Mouse (Mus musculus): Measurements from ENCODE around the gene Ccnd2. TPM values are rescaled to one million over a fixed set of nuclear protein-coding genes. Genes with fewer than 3 reads are reported as not detected.

Ccnd2 gene
- polyA plus RNA-seq, 1 experiment from 2014 or later: 922 TPM

- ATAC-seq (ENCODE audit: insufficient read depth, low FRiP score, low read depth): peak; percentile 9; the same call in 1 of the 2 replicates
- H3K36me3 ChIP-seq: peaks cover 2% of the 10 kb centered on the region; the same call in 1 of the 2 replicates
- peak overlapping the region; percentile 91 for H3K4me2 ChIP-seq
- H3K9ac ChIP-seq: no peak overlapping the region
- under 1% methylated on average over 4 of the region's 4 CpGs for WGBS
- peaks cover 44% of the 10 kb centered on the region for H3K4me1 ChIP-seq
- peak overlapping the region; percentile 82; the same call in 1 of the 2 replicates for H3K4me3 ChIP-seq (replicated peaks)
- no peak overlapping the region for H3K27ac ChIP-seq
- no peaks in the 10 kb centered on the region for H3K27me3 ChIP-seq (replicated peaks)
- no peaks in the 10 kb centered on the region for H3K9me3 ChIP-seq
Measured at GRCm38 (mm10) chr6:127147665-127148064, 4.3 kb downstream of the Ccnd2 start.

DNA sequence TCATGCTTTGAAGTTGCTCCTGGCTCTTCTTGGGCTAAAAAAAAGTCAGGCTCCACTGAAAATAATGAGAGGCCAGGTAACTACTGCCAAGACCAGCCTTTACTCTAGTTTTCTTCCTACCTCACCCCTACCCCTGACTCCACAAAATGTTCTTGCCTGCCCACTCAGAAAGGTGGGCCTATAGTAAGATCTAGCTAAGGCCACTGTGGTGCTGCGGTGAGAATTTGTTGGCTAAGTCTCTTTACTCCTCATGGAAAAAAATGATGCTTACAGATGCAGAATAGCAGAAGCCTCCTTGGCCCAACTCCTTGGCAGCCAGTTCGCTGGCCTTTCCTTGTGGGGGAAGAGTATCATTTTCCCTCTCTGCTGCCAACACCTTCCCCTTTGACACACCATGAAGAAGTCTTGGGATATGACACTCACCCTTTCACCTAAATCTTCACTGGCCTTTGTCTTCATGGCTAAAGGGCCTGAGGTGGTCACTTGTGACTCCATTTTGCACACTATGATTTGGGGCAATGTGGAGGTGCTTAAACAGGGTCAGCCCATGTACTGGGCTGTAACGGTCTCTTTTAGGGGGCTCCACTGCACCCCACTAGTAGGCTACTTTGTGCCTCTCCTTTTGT is 5.6 kb downstream of the Ccnd2 start:
- 78% methylated on average over 3 of the region's 3 CpGs for WGBS
- Histone ChIP-seq H3K4me1 (peaks cover 37% of the 10 kb centered on the region), H3K4me3 (replicated peaks) (no peak overlapping the region), H3K36me3 (peaks cover 6% of the 10 kb centered on the region; the same call in 1 of the 2 replicates), H3K9me3 (no peaks in the 10 kb centered on the region), H3K27ac (0 out of 2 replicates have a peak overlapping the region, but pooled peaks have one; percentile 22), H3K9ac (no peak overlapping the region), H3K4me2 (no peak overlapping the region), H3K27me3 (replicated peaks) (no peaks in the 10 kb centered on the region)
- ATAC-seq (ENCODE audit: insufficient read depth, low FRiP score, low read depth): no peak

- Histone ChIP-seq H3K4me1 (peaks cover 34% of the 10 kb centered on the region), H3K4me2 (no peak overlapping the region), H3K27me3 (replicated peaks) (no peaks in the 10 kb centered on the region), H3K4me3 (replicated peaks) (no peak overlapping the region), H3K9me3 (no peaks in the 10 kb centered on the region), H3K36me3 (peaks cover 12% of the 10 kb centered on the region), H3K27ac (0 out of 2 replicates have a peak overlapping the region, but pooled peaks have one; percentile 22), H3K9ac (no peak overlapping the region)
- 47% methylated on average over 20 of the region's 20 CpGs for WGBS
- no peak for ATAC-seq (ENCODE audit: insufficient read depth, low FRiP score, low read depth)
Measured at GRCm38 (mm10) chr6:127145464-127146190, 6.4 kb downstream of the Ccnd2 start.

DNA sequence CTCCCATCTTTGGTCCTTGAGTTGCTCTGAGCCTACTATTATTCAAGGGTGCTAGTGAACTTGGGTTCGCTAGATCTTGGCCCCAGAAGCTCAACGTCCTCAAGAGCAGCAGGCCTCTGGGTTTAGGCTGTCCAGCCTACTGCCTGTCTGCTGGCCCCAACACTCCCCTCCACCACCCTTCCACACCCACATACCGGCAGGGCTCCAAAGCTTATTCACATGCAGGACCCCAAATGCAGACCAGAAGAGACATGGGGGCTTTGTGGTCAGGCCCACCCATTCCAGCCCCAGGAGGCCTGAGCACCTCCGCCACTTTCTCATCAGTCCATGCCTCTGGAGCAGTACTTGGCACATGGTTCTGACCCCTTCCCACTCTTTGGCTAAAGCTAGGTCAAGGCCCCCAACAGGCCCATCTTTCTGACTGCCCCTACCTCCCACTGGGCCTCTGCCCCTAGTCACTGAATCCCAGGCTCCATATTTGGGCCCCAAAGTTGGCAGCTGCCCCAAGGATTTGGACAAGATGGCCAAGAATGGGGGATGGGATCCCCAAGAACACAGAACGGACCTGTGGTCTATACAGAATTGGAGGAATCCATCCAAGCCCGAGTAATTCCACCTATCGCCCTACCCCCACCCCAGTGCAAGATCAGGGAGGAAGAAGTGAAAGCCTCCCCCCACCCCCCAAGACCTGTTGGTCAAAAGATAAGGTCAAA is 8.3 kb downstream of the Ccnd2 start:
- Histone ChIP-seq H3K27me3 (replicated peaks) (no peaks in the 10 kb centered on the region), H3K4me3 (replicated peaks) (no peak overlapping the region), H3K4me2 (no peak overlapping the region), H3K27ac (no peak overlapping the region), H3K4me1 (peaks cover 34% of the 10 kb centered on the region), H3K9me3 (no peaks in the 10 kb centered on the region), H3K36me3 (peaks cover 31% of the 10 kb centered on the region), H3K9ac (no peak overlapping the region)
- 75% methylated on average over 7 of the region's 7 CpGs for WGBS
- ATAC-seq (ENCODE audit: insufficient read depth, low FRiP score, low read depth): no peak

DNA sequence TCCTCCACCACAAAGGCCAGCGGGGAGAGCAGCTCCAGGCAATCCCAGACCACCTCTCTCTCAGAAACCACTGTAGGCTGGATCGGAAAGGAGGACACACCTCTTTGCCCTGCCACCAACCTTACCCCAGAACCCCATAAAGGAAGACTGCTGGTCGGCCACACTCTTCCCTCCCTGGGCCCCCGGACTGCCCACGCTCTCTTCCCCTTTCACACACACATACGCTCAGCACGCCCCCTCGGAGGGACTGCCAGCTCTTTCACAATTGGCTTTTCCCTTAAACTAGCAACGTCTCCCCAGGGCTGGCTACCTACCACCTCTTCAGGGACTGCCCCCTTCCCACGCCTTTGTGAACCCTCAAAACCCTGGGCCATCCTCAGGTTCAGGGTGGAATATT is 8.9 kb downstream of the Ccnd2 start:
- Histone ChIP-seq H3K27ac (no peak overlapping the region), H3K4me1 (peaks cover 31% of the 10 kb centered on the region), H3K27me3 (replicated peaks) (no peaks in the 10 kb centered on the region), H3K9me3 (no peaks in the 10 kb centered on the region), H3K4me3 (replicated peaks) (no peak overlapping the region), H3K9ac (no peak overlapping the region), H3K36me3 (peaks cover 37% of the 10 kb centered on the region), H3K4me2 (no peak overlapping the region)
- 75% methylated on average over 10 of the region's 10 CpGs for WGBS
- no peak for ATAC-seq (ENCODE audit: insufficient read depth, low FRiP score, low read depth)

DNA sequence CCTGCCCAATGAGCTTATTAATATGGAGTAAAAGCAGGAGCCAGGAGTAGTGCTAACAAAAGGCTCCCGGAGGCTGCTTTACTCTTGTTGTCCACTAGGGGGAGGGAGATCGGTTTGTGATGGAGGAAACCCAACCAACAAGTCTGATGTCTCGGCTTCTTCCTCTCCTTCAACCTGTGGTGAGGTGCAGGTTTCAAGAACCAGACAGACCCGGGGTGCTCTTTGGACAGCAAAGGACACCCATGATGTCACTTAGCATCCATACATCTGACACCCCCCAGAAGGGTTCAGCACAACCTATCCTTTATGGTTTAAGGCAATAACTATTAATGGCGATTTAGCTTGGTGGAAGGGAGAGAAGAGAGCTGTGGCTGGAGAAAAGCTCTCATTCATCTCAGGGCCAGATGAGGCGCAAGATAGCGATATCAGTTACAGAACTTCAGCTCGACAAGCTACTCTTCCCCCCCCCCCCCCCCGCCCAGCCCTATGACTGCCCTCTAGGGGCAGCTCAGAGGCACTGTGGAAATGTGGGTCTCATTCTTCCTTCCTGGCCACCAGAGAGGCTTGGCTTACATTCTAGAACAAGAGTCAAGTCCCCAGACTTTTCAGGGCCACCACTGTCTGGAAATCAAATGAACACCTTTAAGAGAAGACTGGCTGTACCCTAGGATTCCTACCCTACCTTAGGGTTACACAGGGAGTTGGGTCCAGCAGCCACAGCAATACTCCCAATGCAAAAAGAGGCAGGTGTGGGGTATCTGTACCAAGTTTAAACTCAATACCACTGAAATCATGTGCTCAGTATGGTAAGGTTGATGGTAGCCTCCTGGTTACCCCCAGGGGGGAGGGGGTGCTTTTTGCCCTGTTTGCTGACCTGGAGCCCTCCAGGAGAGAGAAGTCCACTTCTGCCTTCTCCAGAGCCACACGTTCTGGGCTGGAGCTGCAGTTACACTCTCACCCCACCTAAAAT is 9.6 kb downstream of the Ccnd2 start:
- Histone ChIP-seq H3K9me3 (no peaks in the 10 kb centered on the region), H3K27me3 (replicated peaks) (no peaks in the 10 kb centered on the region), H3K27ac (peak overlapping the region; percentile 16; the same call in 1 of the 2 replicates), H3K4me1 (peaks cover 25% of the 10 kb centered on the region; the same call in 1 of the 2 replicates), H3K36me3 (peaks cover 42% of the 10 kb centered on the region), H3K4me3 (replicated peaks) (no peak overlapping the region), H3K4me2 (peak overlapping the region; percentile 27; the same call in 1 of the 2 replicates), H3K9ac (no peak overlapping the region)
- WGBS: 20% methylated on average over 8 of the region's 10 CpGs
- peak; percentile 45; the same call in 1 of the 2 replicates for ATAC-seq (ENCODE audit: insufficient read depth, low FRiP score, low read depth)

DNA sequence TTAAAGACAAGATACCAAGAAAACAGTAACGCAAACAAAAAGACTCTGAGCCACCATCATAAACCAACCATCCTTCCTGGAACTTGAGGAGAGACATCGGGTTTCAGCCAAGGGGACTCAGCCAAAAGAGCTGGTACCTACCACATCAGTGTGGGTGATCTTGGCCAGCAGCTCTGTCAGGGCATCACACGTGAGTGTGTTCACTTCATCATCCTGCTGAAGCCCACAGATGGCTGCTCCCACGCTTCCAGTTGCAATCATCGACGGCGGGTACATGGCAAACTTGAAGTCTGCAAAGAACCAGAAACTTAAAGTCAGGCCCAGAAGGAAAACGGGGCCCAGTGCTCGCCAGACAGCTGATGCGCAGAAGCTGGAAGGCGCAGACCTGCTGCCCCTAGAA is 13.0 kb downstream of the Ccnd2 start:
- H3K9me3 ChIP-seq: no peaks in the 10 kb centered on the region
- no peak overlapping the region for H3K9ac ChIP-seq
- no peak overlapping the region for H3K27ac ChIP-seq
- peaks cover 9% of the 10 kb centered on the region; the same call in 1 of the 2 replicates for H3K4me1 ChIP-seq
- peaks cover 50% of the 10 kb centered on the region for H3K36me3 ChIP-seq
- WGBS: 85% methylated on average over 11 of the region's 11 CpGs
- no peak for ATAC-seq (ENCODE audit: insufficient read depth, low FRiP score, low read depth)
- no peaks in the 10 kb centered on the region for H3K27me3 ChIP-seq (replicated peaks)
- no peak overlapping the region for H3K4me3 ChIP-seq (replicated peaks)
- no peak overlapping the region for H3K4me2 ChIP-seq

DNA sequence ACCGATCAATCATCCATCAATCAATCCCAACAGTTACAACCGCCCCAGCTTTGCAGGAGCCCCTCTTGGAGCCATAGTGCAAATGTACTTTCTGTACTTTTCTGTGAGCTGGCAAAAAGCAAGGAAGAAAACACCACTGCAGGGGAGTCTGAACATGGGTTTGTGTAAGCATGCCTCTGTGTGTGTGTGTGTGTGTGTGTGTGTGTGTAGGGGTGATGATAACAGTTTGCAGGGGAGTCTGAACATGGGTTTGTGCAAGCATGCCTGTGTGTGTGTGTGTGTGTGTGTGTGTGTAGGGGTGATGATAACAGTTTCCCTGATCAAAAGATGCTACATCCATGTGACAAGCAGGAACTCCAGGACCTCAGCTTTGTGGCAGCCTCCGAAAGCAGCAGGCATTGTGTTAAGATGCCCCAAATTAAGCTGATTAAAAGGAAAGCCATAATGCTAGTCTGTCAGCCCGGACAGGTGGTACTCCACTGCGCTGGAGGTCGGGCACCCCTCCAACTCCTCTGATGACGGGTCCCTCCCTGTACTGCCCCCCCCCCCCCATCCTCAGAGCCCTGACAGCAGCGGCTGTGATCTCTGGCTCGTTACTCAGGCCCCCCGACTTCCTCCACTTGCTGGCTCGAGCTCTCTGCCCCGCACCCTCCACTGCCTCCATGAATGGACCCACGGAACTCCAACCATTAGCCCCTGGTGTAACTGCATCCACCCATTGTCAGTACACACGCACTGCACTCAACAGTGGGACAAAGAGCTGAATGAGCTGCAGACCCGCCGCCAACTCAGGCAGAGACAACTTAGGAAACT is 18.4 kb downstream of the Ccnd2 start:
- H3K4me3 ChIP-seq (replicated peaks): no peak overlapping the region
- no peak overlapping the region for H3K4me2 ChIP-seq
- H3K36me3 ChIP-seq: peaks cover 46% of the 10 kb centered on the region
- no peak overlapping the region for H3K9ac ChIP-seq
- H3K27me3 ChIP-seq (replicated peaks): no peaks in the 10 kb centered on the region
- 57% methylated on average over 16 of the region's 16 CpGs for WGBS
- H3K27ac ChIP-seq: no peak overlapping the region
- no peak for ATAC-seq (ENCODE audit: insufficient read depth, low FRiP score, low read depth)
- 0 out of 2 replicates have a peak, but pooled peaks cover 3% of the 10 kb centered on the region for H3K4me1 ChIP-seq
- no peaks in the 10 kb centered on the region for H3K9me3 ChIP-seq

DNA sequence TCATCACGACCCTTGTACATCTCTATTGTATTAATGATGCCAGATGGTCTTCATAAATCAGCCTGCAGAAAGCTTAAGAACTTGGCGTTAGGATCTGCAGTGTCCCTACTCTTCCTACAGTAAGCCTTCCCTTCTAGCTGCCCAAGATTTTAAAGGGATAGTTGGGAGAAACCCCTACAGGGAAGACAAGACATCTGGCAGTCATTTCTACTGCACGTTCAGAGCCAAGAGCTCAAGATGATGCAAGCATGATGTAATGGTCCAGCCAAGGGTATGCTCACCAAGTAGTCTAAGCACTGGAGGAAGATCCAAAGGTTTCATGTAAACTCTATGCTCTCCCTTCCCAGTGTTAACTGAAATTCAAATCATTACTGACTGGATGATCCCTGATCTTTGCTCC is 19.3 kb downstream of the Ccnd2 start:
- H3K4me1 ChIP-seq: 0 out of 2 replicates have a peak, but pooled peaks cover 3% of the 10 kb centered on the region
- no peak for ATAC-seq (ENCODE audit: insufficient read depth, low FRiP score, low read depth)
- no peak overlapping the region for H3K4me3 ChIP-seq (replicated peaks)
- 42% methylated on average over 3 of the region's 3 CpGs for WGBS
- no peak overlapping the region for H3K27ac ChIP-seq
- H3K27me3 ChIP-seq (replicated peaks): no peaks in the 10 kb centered on the region
- H3K9me3 ChIP-seq: no peaks in the 10 kb centered on the region
- H3K9ac ChIP-seq: no peak overlapping the region
- H3K4me2 ChIP-seq: no peak overlapping the region
- peaks cover 45% of the 10 kb centered on the region for H3K36me3 ChIP-seq

- 54% methylated on average over 3 of the region's 3 CpGs for WGBS
- Histone ChIP-seq H3K4me1 (0 out of 2 replicates have a peak, but pooled peaks cover 3% of the 10 kb centered on the region), H3K4me3 (replicated peaks) (no peak overlapping the region), H3K9me3 (no peaks in the 10 kb centered on the region), H3K27ac (no peak overlapping the region), H3K9ac (no peak overlapping the region), H3K4me2 (no peak overlapping the region), H3K36me3 (peaks cover 46% of the 10 kb centered on the region), H3K27me3 (replicated peaks) (no peaks in the 10 kb centered on the region)
- no peak for ATAC-seq (ENCODE audit: insufficient read depth, low FRiP score, low read depth)
Measured at GRCm38 (mm10) chr6:127131946-127132345, 20.0 kb downstream of the Ccnd2 start.
